Mouse (Mus musculus) lung, adult 2 months (tissue): ENCODE measurements around the gene Ppp4c. TPM values are rescaled to one million over a fixed set of nuclear protein-coding genes. Genes with fewer than 3 reads are reported as not detected.

Source experiments
- DNase-seq: peaks from one replicate; pipeline ENCODE4 v3.0.0; 2022
- H3K4me1 ChIP-seq: fragments of 200-500 bp; 2 replicates; pipeline ENCODE4 v1.6.1; 2011; ENCODE audit warnings: low read length; ENCODE audit not compliant: control insufficient read depth, insufficient read depth
- H3K4me3 ChIP-seq: fragments of 200-500 bp; replicated peaks from 2 replicates; pipeline ENCODE3; 2011; ENCODE audit warnings: low read depth, mild to moderate bottlenecking, control low read depth, low read length; ENCODE audit errors: extremely low read depth
- CTCF ChIP-seq: fragments of 200-500 bp; IDR thresholded peaks from 2 replicates; pipeline ENCODE4 v1.5.1; 2011; ENCODE audit warnings: mild to moderate bottlenecking, low read length, control low read depth; ENCODE audit not compliant: insufficient read depth
- POLR2A ChIP-seq: fragments of 200-500 bp; IDR thresholded peaks from 2 replicates; pipeline ENCODE4 v1.6.1; 2011; ENCODE audit warnings: low read depth, mild to moderate bottlenecking, control low read depth, low read length, borderline replicate concordance; ENCODE audit errors: extremely low read depth
- WGBS: fragments of 180-500 bp; shearing (Covaris S2); methylation state at CpG from one replicate; pipeline ENCODE4 v1.1.7; 2018; 5-methylcytosine and 5-hydroxymethylcytosine counted together
- polyA plus RNA-seq: library from polyadenylated mRNA; depleted of rRNA; stranded (reverse); fragments of >200 nt; gene quantifications from 2 replicates; pipeline ENCODE4 v1.2.3, GENCODE M21; 2012

Ppp4c gene
- polyA plus RNA-seq, 1 experiment, result 156 TPM

- DNase-seq, result no peak
- Histone ChIP-seq H3K4me3 (no peak overlapping the region), H3K4me1 (peaks cover 10% of the 10 kb centered on the region)
- WGBS, result 62% methylated on average over 8 of the region's 8 CpGs
- peak; percentile 6; the same call in 1 of the 2 replicates for TF ChIP-seq CTCF
- no peak for TF ChIP-seq POLR2A
These were observed 4.1 kb upstream of the Ppp4c start for GRCm38 (mm10) chr7:126796350-126796932.

- WGBS, result 82% methylated on average over 16 of the region's 16 CpGs
- Histone ChIP-seq H3K4me3 (no peak overlapping the region), H3K4me1 (peaks cover 14% of the 10 kb centered on the region)
- DNase-seq, result no peak
- TF ChIP-seq POLR2A (no peak), CTCF (no peak)
These were observed 3.4 kb upstream of the Ppp4c start for GRCm38 (mm10) chr7:126795387-126796317.

GRCm38 (mm10) chr7:126794271-126794605 lies 1.9 kb upstream of the Ppp4c start:
- DNase-seq, result no peak
- Histone ChIP-seq H3K4me3 (no peak overlapping the region), H3K4me1 (peaks cover 13% of the 10 kb centered on the region)
- WGBS, result 39% methylated on average over 4 of the region's 4 CpGs
- TF ChIP-seq CTCF, result no peak
- TF ChIP-seq POLR2A, result no peak

DNA sequence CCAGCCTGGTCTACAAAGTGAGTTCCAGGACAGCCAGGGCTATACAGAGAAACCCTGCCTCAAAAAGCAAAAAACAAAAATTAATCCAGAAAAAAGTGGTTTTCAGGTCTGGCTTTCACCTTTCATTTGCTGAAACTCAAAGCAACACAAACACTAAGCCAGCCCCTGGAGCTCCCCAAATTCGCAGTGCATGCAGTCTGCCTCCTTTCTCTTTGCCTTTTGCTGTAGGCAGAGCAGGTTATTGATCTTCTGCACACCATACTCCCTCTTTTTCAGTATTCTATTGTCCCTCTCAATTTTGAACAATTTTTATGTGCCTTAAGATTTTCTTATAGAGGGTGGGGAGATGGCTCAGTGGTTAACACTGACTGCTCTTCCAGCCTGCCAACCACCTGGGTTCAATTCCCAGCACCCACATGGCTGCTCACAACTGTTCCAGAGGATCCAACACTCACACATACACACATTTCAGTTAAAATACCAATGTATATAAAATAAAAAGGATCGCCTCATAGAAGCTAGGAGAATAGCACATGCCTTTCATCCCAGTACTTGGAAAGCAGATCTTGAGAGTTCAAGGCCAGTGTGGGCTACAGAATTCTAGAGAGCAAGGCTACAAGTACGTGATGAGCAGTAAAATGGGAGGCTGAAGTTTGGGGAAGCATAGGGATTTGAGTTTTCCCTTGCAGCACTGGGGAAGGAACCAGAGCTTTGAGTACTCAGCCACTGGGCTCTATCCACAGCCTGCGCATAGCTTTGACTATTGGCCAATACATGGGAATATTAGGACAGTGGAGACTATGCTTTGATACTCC lies 1.4 kb upstream of the Ppp4c start:
- no peak for TF ChIP-seq CTCF
- no peak for TF ChIP-seq POLR2A
- no peak overlapping the region for H3K4me3 ChIP-seq
- WGBS, result 79% methylated on average over 4 of the region's 4 CpGs
- DNase-seq, result no peak
- H3K4me1 ChIP-seq, result peaks cover 13% of the 10 kb centered on the region

GRCm38 (mm10) chr7:126792721-126793443 lies 586 bp upstream of the Ppp4c start:
- 22% methylated on average over 11 of the region's 11 CpGs for WGBS
- DNase-seq, result no peak
- Histone ChIP-seq H3K4me3 (peak overlapping the region; percentile 48), H3K4me1 (peaks cover 13% of the 10 kb centered on the region)
- TF ChIP-seq POLR2A, result no peak
- TF ChIP-seq CTCF, result no peak

- DNase-seq, result no peak
- peaks cover 6% of the 10 kb centered on the region; the same call in 1 of the 2 replicates for H3K4me1 ChIP-seq
- TF ChIP-seq CTCF (no peak), POLR2A (no peak)
- no peak overlapping the region for H3K4me3 ChIP-seq
- WGBS, result 76% methylated on average over 4 of the region's 4 CpGs
These were observed 3.2 kb downstream of the Ppp4c start for GRCm38 (mm10) chr7:126789141-126789540.

- Histone ChIP-seq H3K4me1 (peaks cover 6% of the 10 kb centered on the region; the same call in 1 of the 2 replicates), H3K4me3 (no peak overlapping the region)
- no peak for DNase-seq
- no peak for TF ChIP-seq POLR2A
- no peak for TF ChIP-seq CTCF
- 86% methylated on average over 14 of the region's 14 CpGs for WGBS
These were observed 6.2 kb downstream of the Ppp4c start for GRCm38 (mm10) chr7:126786142-126786541.

GRCm38 (mm10) chr7:126785056-126785455 lies 7.2 kb downstream of the Ppp4c start:
- Histone ChIP-seq H3K4me1 (peaks cover 5% of the 10 kb centered on the region; the same call in 1 of the 2 replicates), H3K4me3 (no peak overlapping the region)
- DNase-seq, result no peak
- 70% methylated on average over 4 of the region's 4 CpGs for WGBS
- no peak for TF ChIP-seq CTCF
- no peak for TF ChIP-seq POLR2A

DNA sequence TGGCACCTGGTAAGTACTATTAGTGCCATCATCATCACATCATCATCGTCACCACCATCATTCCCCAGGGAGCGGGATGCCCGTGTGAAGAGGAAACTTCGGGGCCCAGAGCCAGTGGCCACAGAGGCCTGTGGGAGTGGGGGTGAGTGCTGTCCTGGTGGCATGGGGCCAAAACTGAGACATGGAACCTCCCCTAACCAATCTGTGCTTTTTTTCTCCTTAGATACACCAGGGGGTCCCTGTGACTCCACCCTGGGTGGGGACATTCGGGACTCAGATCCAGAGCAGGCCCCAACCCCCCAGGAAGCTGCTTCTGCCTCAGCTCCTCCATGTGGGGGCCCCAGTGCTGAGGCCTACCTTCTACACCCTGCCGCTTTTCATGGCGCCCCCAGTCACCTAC lies 7.8 kb downstream of the Ppp4c start:
- H3K4me3 ChIP-seq, result no peak overlapping the region
- DNase-seq, result no peak
- TF ChIP-seq CTCF (no peak), POLR2A (no peak)
- peaks cover 5% of the 10 kb centered on the region; the same call in 1 of the 2 replicates for H3K4me1 ChIP-seq
- 79% methylated on average over 7 of the region's 7 CpGs for WGBS
